28 mouse cellular contexts compared by ENCODE assay signal in genomic region chr2:144837312-144837679, GRCm38 (mm10). TPM values are rescaled to one million over a fixed set of nuclear protein-coding genes. Genes with fewer than 3 reads are reported as not detected.
DNase-seq lines count a peak whose midpoint lies in the region; ATAC-seq and TF ChIP-seq lines count a peak whose summit lies in the region.
"Had no signal": no experiment of that assay in that cellular context is flagged by ENCODE, and none has a peak within 500 bp of the region (broad histone marks: within the 10 kb centered on the region; RNA-seq: fewer than 3 reads in every experiment).

No protein-coding gene starts in this region.

- H3K27ac ChIP-seq in embryonic facial prominence, embryonic 14.5 days (replicated peaks; ENCODE audit: low read depth, low read length), result no peak overlapping the region
- H3K27ac ChIP-seq in embryonic facial prominence, embryonic 10.5 days (replicated peaks), result no peak overlapping the region
- peak overlapping the region; percentile 64; the same call in 1 of the 2 replicates for H3K27ac ChIP-seq in kidney, embryonic 16.5 days (ENCODE audit: low read length)
- no peak overlapping the region for H3K27ac ChIP-seq in stomach, embryonic 14.5 days (ENCODE audit: low read length)
- no peak overlapping the region for H3K27ac ChIP-seq in stomach, postnatal 0 days (replicated peaks)
- H3K27ac ChIP-seq: forebrain, embryonic 12.5 days; heart, embryonic 10.5 days; hindbrain, embryonic 10.5 days; hindbrain, postnatal 0 days; limb, embryonic 15.5 days; neural tube, embryonic 13.5 days had no signal

- H3K4me2 ChIP-seq in embryonic facial prominence, embryonic 14.5 days (ENCODE audit: low read depth, low read length), result no peak overlapping the region
- H3K4me2 ChIP-seq in kidney, embryonic 16.5 days (replicated peaks; ENCODE audit: low read depth, low read length), result no peak overlapping the region
- H3K4me2 ChIP-seq in stomach, embryonic 14.5 days (replicated peaks; ENCODE audit: low read depth, low read length), result no peak overlapping the region
- H3K4me2 ChIP-seq in stomach, postnatal 0 days (replicated peaks; ENCODE audit: low read depth), result no peak overlapping the region
- H3K4me2 ChIP-seq: forebrain, embryonic 12.5 days; limb, embryonic 15.5 days; neural tube, embryonic 13.5 days had no signal

- DNase-seq in embryonic facial prominence, embryonic 14.5 days (ENCODE audit: low spot score), result peak; percentile 4
- DNase-seq in embryonic facial prominence, embryonic 10.5 days (ENCODE audit: low spot score), result no peak
- DNase-seq in kidney, postnatal 25 days, result no peak
- no peak for DNase-seq in stomach, postnatal 0 days (ENCODE audit: low spot score)
- DNase-seq in right cerebral cortex, postnatal 14 days, result no peak
- no peak for DNase-seq in cerebellum, postnatal 36 days
- DNase-seq: adrenal gland, postnatal 25 days; cerebellum, adult 18-20 months; cerebellum, postnatal 25 days; gastrocnemius, postnatal 36 days; midbrain, embryonic 14.5 days; right cerebral cortex, adult 18-20 months; thymus, adult 18-20 months; thymus, postnatal 4 days had no signal

- no peaks in the 10 kb centered on the region for H3K4me1 ChIP-seq in embryonic facial prominence, embryonic 14.5 days (ENCODE audit: control insufficient read depth, insufficient read depth, low read length)
- no peaks in the 10 kb centered on the region for H3K4me1 ChIP-seq in embryonic facial prominence, embryonic 10.5 days
- H3K4me1 ChIP-seq in kidney, embryonic 16.5 days (ENCODE audit: insufficient read depth, low read length), result peaks cover 10% of the 10 kb centered on the region
- no peaks in the 10 kb centered on the region for H3K4me1 ChIP-seq in stomach, embryonic 14.5 days (ENCODE audit: control insufficient read depth, insufficient read depth, low read length)
- no peaks in the 10 kb centered on the region for H3K4me1 ChIP-seq in stomach, postnatal 0 days (replicated peaks; ENCODE audit: control insufficient read depth, insufficient read depth)
- H3K4me1 ChIP-seq: forebrain, embryonic 12.5 days; heart, embryonic 10.5 days; hindbrain, embryonic 10.5 days; limb, embryonic 15.5 days; megakaryocyte, embryonic 14.5 days; neural tube, embryonic 13.5 days had no signal

- WGBS in embryonic facial prominence, embryonic 14.5 days, result 77% methylated on average over 3 of the region's 3 CpGs
- 82% methylated on average over 3 of the region's 3 CpGs for WGBS in embryonic facial prominence, embryonic 10.5 days
- 32% methylated on average over 3 of the region's 3 CpGs for WGBS in kidney, embryonic 16.5 days
- 64% methylated on average over 3 of the region's 3 CpGs for WGBS in stomach, embryonic 14.5 days
- 57% methylated on average over 3 of the region's 3 CpGs for WGBS in stomach, postnatal 0 days

- H3K9me3 ChIP-seq in embryonic facial prominence, embryonic 14.5 days (ENCODE audit: control insufficient read depth, low read length), result no peaks in the 10 kb centered on the region
- no peaks in the 10 kb centered on the region for H3K9me3 ChIP-seq in embryonic facial prominence, embryonic 10.5 days
- H3K9me3 ChIP-seq in kidney, embryonic 16.5 days (ENCODE audit: low read length), result no peaks in the 10 kb centered on the region
- no peaks in the 10 kb centered on the region for H3K9me3 ChIP-seq in stomach, embryonic 14.5 days (ENCODE audit: control insufficient read depth, low read depth, low read length)
- no peaks in the 10 kb centered on the region for H3K9me3 ChIP-seq in stomach, postnatal 0 days (ENCODE audit: control insufficient read depth, low read length)
- H3K9me3 ChIP-seq: forebrain, embryonic 12.5 days; heart, embryonic 10.5 days; hindbrain, embryonic 10.5 days; limb, embryonic 15.5 days; neural tube, embryonic 13.5 days had no signal

- no peak for ATAC-seq in embryonic facial prominence, embryonic 14.5 days (ENCODE audit: low read depth)
- peak; percentile 95 for ATAC-seq in kidney, embryonic 16.5 days (ENCODE audit: low FRiP score, low TSS enrichment)
- peak; percentile 42; the same call in 1 of the 2 replicates for ATAC-seq in stomach, embryonic 14.5 days (ENCODE audit: insufficient number of reproducible peaks, insufficient read depth, low FRiP score, low read depth)
- no peak for ATAC-seq in stomach, postnatal 0 days (ENCODE audit: low FRiP score, low TSS enrichment)
- ATAC-seq: activated CD4-positive, CD25-positive, alpha-beta regulatory T cell, adult 4 months; hindbrain, postnatal 0 days had no signal

- no peak for TF ChIP-seq CTCF in stomach, postnatal 0 days (IDR thresholded peaks at IDR 0.05; ENCODE audit: low read depth)

- no peak overlapping the region for H3K9ac ChIP-seq in embryonic facial prominence, embryonic 14.5 days (ENCODE audit: low read depth, low read length)
- H3K9ac ChIP-seq in kidney, embryonic 16.5 days (replicated peaks; ENCODE audit: low read length), result no peak overlapping the region
- H3K9ac ChIP-seq in stomach, embryonic 14.5 days (replicated peaks; ENCODE audit: low read depth, low read length), result no peak overlapping the region
- H3K9ac ChIP-seq in stomach, postnatal 0 days (ENCODE audit: low read length), result no peak overlapping the region
- H3K9ac ChIP-seq: forebrain, embryonic 12.5 days; limb, embryonic 15.5 days; neural tube, embryonic 13.5 days had no signal

- H3K27me3 ChIP-seq in embryonic facial prominence, embryonic 14.5 days (replicated peaks; ENCODE audit: control insufficient read depth, insufficient read depth, low read length), result no peaks in the 10 kb centered on the region
- no peaks in the 10 kb centered on the region for H3K27me3 ChIP-seq in embryonic facial prominence, embryonic 10.5 days (replicated peaks; ENCODE audit: low read depth, poor library complexity, severe bottlenecking)
- H3K27me3 ChIP-seq in kidney, embryonic 16.5 days (ENCODE audit: insufficient read depth, low read length), result no peaks in the 10 kb centered on the region
- H3K27me3 ChIP-seq in stomach, embryonic 14.5 days (ENCODE audit: control insufficient read depth, insufficient read depth, low read length), result no peaks in the 10 kb centered on the region
- H3K27me3 ChIP-seq in stomach, postnatal 0 days (ENCODE audit: control insufficient read depth, insufficient read depth, low read length), result no peaks in the 10 kb centered on the region
- H3K27me3 ChIP-seq: forebrain, embryonic 12.5 days; limb, embryonic 15.5 days; megakaryocyte, embryonic 14.5 days; neural tube, embryonic 13.5 days had no signal

- H3K36me3 ChIP-seq in embryonic facial prominence, embryonic 14.5 days (ENCODE audit: control insufficient read depth, insufficient read depth, low read length), result no peaks in the 10 kb centered on the region
- H3K36me3 ChIP-seq in embryonic facial prominence, embryonic 10.5 days (replicated peaks), result no peaks in the 10 kb centered on the region
- H3K36me3 ChIP-seq in kidney, embryonic 16.5 days (ENCODE audit: insufficient read depth, low read length), result no peaks in the 10 kb centered on the region
- no peaks in the 10 kb centered on the region for H3K36me3 ChIP-seq in stomach, embryonic 14.5 days (ENCODE audit: control insufficient read depth, insufficient read depth, low read length)
- no peaks in the 10 kb centered on the region for H3K36me3 ChIP-seq in stomach, postnatal 0 days (ENCODE audit: control insufficient read depth, insufficient read depth, low read length)
- H3K36me3 ChIP-seq: forebrain, embryonic 12.5 days; G1E; heart, embryonic 10.5 days; hindbrain, embryonic 10.5 days; limb, embryonic 15.5 days; neural tube, embryonic 13.5 days had no signal

- no peak overlapping the region for H3K4me3 ChIP-seq in embryonic facial prominence, embryonic 14.5 days (ENCODE audit: low read depth, low read length)
- H3K4me3 ChIP-seq in embryonic facial prominence, embryonic 10.5 days, result no peak overlapping the region
- no peak overlapping the region for H3K4me3 ChIP-seq in kidney, embryonic 16.5 days (ENCODE audit: low read length)
- no peak overlapping the region for H3K4me3 ChIP-seq in stomach, embryonic 14.5 days (ENCODE audit: low read depth, low read length)
- H3K4me3 ChIP-seq in stomach, postnatal 0 days (ENCODE audit: low read depth, low read length), result no peak overlapping the region
- H3K4me3 ChIP-seq: forebrain, embryonic 12.5 days; heart, embryonic 10.5 days; hindbrain, embryonic 10.5 days; limb, embryonic 15.5 days; megakaryocyte, embryonic 14.5 days; neural tube, embryonic 13.5 days had no signal

- no peak for TF ChIP-seq EP300 in stomach, postnatal 0 days (optimal IDR thresholded peaks at IDR 0.05)

RNA-seq across cellular contexts. Expression of gene Scp2d1, which starts 13.8 kb away (rescaled TPM):
- polyA plus RNA-seq in embryonic facial prominence, embryonic 14.5 days (2014; fragmentation: Nextera tagmentation; extraction: Ambion mirVana), result not detected in 2 replicates
- polyA plus RNA-seq in embryonic facial prominence, embryonic 10.5 days (2016; fragmentation: Nextera tagmentation; extraction: Ambion mirVana), result not detected in 2 replicates
- not detected in 2 replicates for polyA plus RNA-seq in kidney, embryonic 16.5 days (2015; fragmentation: Nextera tagmentation; extraction: Ambion mirVana)
- polyA plus RNA-seq in stomach, embryonic 14.5 days (2014; fragmentation: Nextera tagmentation; extraction: Ambion mirVana), result not detected in 2 replicates
- polyA plus RNA-seq in stomach, postnatal 0 days (2015; fragmentation: Nextera tagmentation; extraction: Ambion mirVana), result not detected in 2 replicates
- polyA plus RNA-seq: activated CD4-positive, CD25-positive, alpha-beta regulatory T cell, adult 4 months; forebrain, embryonic 12.5 days; G1E; heart, embryonic 10.5 days; heart, postnatal 0 days; hindbrain, embryonic 10.5 days; hindbrain, postnatal 0 days; limb, embryonic 15.5 days; liver, embryonic 16.5 days; midbrain, embryonic 14.5 days; neural tube, embryonic 13.5 days; small intestine, adult 2 months had no signal

Comparison
In these comparisons a context has a peak if more than half of its experiments do, and no peak if none do; other contexts are left out.
1. ATAC-seq: peak in kidney, embryonic 16.5 days (single experiment) and stomach, embryonic 14.5 days (single experiment); none in embryonic facial prominence, embryonic 14.5 days (single experiment) and stomach, postnatal 0 days (single experiment).